ENCODE assay signal across 12 mouse cellular contexts in genomic region chr5:35938249-35939223, GRCm38 (mm10). TPM values are rescaled to one million over a fixed set of nuclear protein-coding genes. Genes with fewer than 3 reads are reported as not detected.
DNase-seq lines count a peak whose midpoint lies in the region; ATAC-seq and TF ChIP-seq lines count a peak whose summit lies in the region.
"Had no signal": no experiment of that assay in that cellular context is flagged by ENCODE, and none has a peak within 500 bp of the region (broad histone marks: within the 10 kb centered on the region; RNA-seq: fewer than 3 reads in every experiment).

No protein-coding gene starts in this region.

- H3K27ac ChIP-seq in lung, embryonic 14.5 days (ENCODE audit: low read depth) = peak overlapping the region; percentile 82
- H3K27ac ChIP-seq in embryonic facial prominence, embryonic 14.5 days (replicated peaks; ENCODE audit: low read depth, low read length) = peak overlapping the region; percentile 61
- H3K27ac ChIP-seq: limb, embryonic 12.5 days had no signal

- 46% methylated on average over 10 of the region's 10 CpGs for WGBS in lung, embryonic 14.5 days
- WGBS in embryonic facial prominence, embryonic 14.5 days = 58% methylated on average over 10 of the region's 10 CpGs

- peak; percentile 45 to 52 for DNase-seq in heart, adult 18-20 months
- no peak for DNase-seq in heart, postnatal 25 days (ENCODE audit: low spot score)
- DNase-seq in lung, embryonic 14.5 days = peak; percentile 76
- DNase-seq in lung, postnatal 36 days = no peak
- no peak for DNase-seq in embryonic facial prominence, embryonic 14.5 days (ENCODE audit: low spot score)
- peak; percentile 42 for DNase-seq in retina, embryonic 14.5 days (ENCODE audit: low spot score)
- no peak for DNase-seq in left cerebral cortex, postnatal 10 days (ENCODE audit: extremely low spot score in 1 of 2, low spot score in 2 of 2)
- no peak for DNase-seq in thymus, postnatal 10 days (ENCODE audit: low spot score in 2 of 2)
- DNase-seq: kidney, postnatal 4 days; midbrain, embryonic 14.5 days; thymus, adult 2 months had no signal

- intact Hi-C loops in heart, postnatal 25 days (cut with DNase I) = no loop called here
- intact Hi-C loops in left cerebral cortex, postnatal 10 days (cut with DNase I) = no loop called here

- H3K4me1 ChIP-seq in lung, embryonic 14.5 days (ENCODE audit: insufficient read depth) = peaks cover 27% of the 10 kb centered on the region
- peaks cover 9% of the 10 kb centered on the region; the same call in 1 of the 2 replicates for H3K4me1 ChIP-seq in embryonic facial prominence, embryonic 14.5 days (ENCODE audit: control insufficient read depth, insufficient read depth, low read length)

- no peaks in the 10 kb centered on the region for H3K9me3 ChIP-seq in lung, embryonic 14.5 days (ENCODE audit: low read depth, low read length)
- H3K9me3 ChIP-seq in embryonic facial prominence, embryonic 14.5 days (ENCODE audit: control insufficient read depth, low read length) = no peaks in the 10 kb centered on the region
- H3K9me3 ChIP-seq: limb, embryonic 12.5 days had no signal

- TF ChIP-seq CTCF in lung, embryonic 14.5 days (IDR thresholded peaks at IDR 0.05; ENCODE audit: low read depth) = no peak

- no peak overlapping the region for H3K9ac ChIP-seq in lung, embryonic 14.5 days
- no peak overlapping the region for H3K9ac ChIP-seq in embryonic facial prominence, embryonic 14.5 days (ENCODE audit: low read depth, low read length)
- H3K9ac ChIP-seq: limb, embryonic 12.5 days had no signal

- peaks cover 8% of the 10 kb centered on the region; the same call in 1 of the 2 replicates for H3K36me3 ChIP-seq in lung, embryonic 14.5 days (ENCODE audit: insufficient read depth)
- H3K36me3 ChIP-seq in embryonic facial prominence, embryonic 14.5 days (ENCODE audit: control insufficient read depth, insufficient read depth, low read length) = peaks cover 19% of the 10 kb centered on the region

- no peaks in the 10 kb centered on the region for H3K27me3 ChIP-seq in lung, embryonic 14.5 days (ENCODE audit: insufficient read depth, low read length)
- H3K27me3 ChIP-seq in embryonic facial prominence, embryonic 14.5 days (replicated peaks; ENCODE audit: control insufficient read depth, insufficient read depth, low read length) = no peaks in the 10 kb centered on the region
- H3K27me3 ChIP-seq: limb, embryonic 12.5 days had no signal

- H3K4me3 ChIP-seq in lung, embryonic 14.5 days (ENCODE audit: low read depth, low read length) = no peak overlapping the region
- no peak overlapping the region for H3K4me3 ChIP-seq in embryonic facial prominence, embryonic 14.5 days (ENCODE audit: low read depth, low read length)
- H3K4me3 ChIP-seq: limb, embryonic 12.5 days had no signal

- H3K4me2 ChIP-seq in lung, embryonic 14.5 days = no peak overlapping the region
- no peak overlapping the region for H3K4me2 ChIP-seq in embryonic facial prominence, embryonic 14.5 days (ENCODE audit: low read depth, low read length)
- H3K4me2 ChIP-seq: limb, embryonic 12.5 days had no signal

- ATAC-seq in lung, embryonic 14.5 days (ENCODE audit: insufficient read depth) = no peak
- no peak for ATAC-seq in embryonic facial prominence, embryonic 14.5 days (ENCODE audit: low read depth)

RNA-seq across cellular contexts. Expression of gene Afap1, which starts 45.4 kb away (rescaled TPM):
- total RNA-seq in heart, adult 18-20 months (2021) = 10 to 100 TPM; 16.9 to 19.2 TPM
- 10 to 100 TPM; 22.8 to 23.9 TPM for total RNA-seq in heart, postnatal 25 days (2021)
- polyA plus RNA-seq in lung, embryonic 14.5 days (2014; fragmentation: Nextera tagmentation; extraction: Ambion mirVana) = 19.4 and 19.7 TPM in 2 replicates
- 24.7 and 28.0 TPM in 2 replicates for polyA plus RNA-seq in embryonic facial prominence, embryonic 14.5 days (2014; fragmentation: Nextera tagmentation; extraction: Ambion mirVana)
- total RNA-seq in left cerebral cortex, postnatal 10 days (2021) = 100 to 1,000 TPM; 110 to 127 TPM

Comparison
In these comparisons a context has a peak if more than half of its experiments do, and no peak if none do; other contexts are left out.
1. DNase-seq: peak in heart, adult 18-20 months (2 of 2), lung, embryonic 14.5 days (single experiment) and retina, embryonic 14.5 days (single experiment); none in heart, postnatal 25 days (single experiment), lung, postnatal 36 days (single experiment), embryonic facial prominence, embryonic 14.5 days (single experiment), left cerebral cortex, postnatal 10 days (0 of 2) and thymus, postnatal 10 days (0 of 2).
2. RNA of gene Afap1, which starts 45.4 kb away (total RNA-seq): 110 to 127 TPM in left cerebral cortex, postnatal 10 days; 22.8 to 23.9 TPM in heart, postnatal 25 days and 16.9 to 19.2 TPM in heart, adult 18-20 months; every median in the first group is over 4 times any median in the second.